ENCODE assay signal across 10 mouse cellular contexts in the genomic region with DNA sequence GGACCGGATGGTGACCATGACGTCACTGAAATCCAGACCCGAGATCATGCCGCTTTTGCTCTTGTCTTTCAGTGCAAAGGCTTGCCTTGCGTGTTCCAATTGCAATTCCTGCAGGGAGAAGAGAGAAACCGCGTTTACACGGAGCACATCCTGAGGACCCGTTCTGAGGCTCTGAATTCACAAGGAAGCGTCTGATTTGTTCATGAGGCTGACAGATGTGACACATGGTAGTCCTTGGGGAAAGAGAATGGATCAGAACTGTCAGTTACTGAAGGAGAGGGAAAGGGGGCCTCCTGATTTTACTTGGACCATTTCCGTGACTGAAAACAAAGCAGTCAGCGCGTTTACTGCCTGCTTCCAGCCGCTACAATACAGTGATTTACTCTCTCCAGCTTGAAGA. TPM values are rescaled to one million over a fixed set of nuclear protein-coding genes. Genes with fewer than 3 reads are reported as not detected.
DNase-seq lines count a peak whose midpoint lies in the region; ATAC-seq lines count a peak whose summit lies in the region.
"Had no signal": no experiment of that assay in that cellular context is flagged by ENCODE, and none has a peak within 500 bp of the region (broad histone marks: within the 10 kb centered on the region; RNA-seq: fewer than 3 reads in every experiment).

No protein-coding gene starts in this region.

- peaks cover 24% of the 10 kb centered on the region; the same call in 1 of the 2 replicates for H3K36me3 ChIP-seq in kidney, embryonic 14.5 days (ENCODE audit: control insufficient read depth, insufficient read depth, low read length)
- peaks cover 31% of the 10 kb centered on the region for H3K36me3 ChIP-seq in limb, embryonic 10.5 days

- 46% methylated on average over 14 of the region's 14 CpGs for WGBS in kidney, embryonic 14.5 days
- WGBS in limb, embryonic 10.5 days, result 69% methylated on average over 14 of the region's 14 CpGs

- intact Hi-C loops in left cerebral cortex, postnatal 36 days (cut with DNase I), result no loop called here

- DNase-seq in kidney, adult 9 months, result no peak
- DNase-seq in retina, postnatal 1 day, result peak; percentile 10
- no peak for DNase-seq in retina, embryonic 14.5 days (ENCODE audit: low spot score)
- no peak for DNase-seq in limb, embryonic 10.5 days (ENCODE audit: low spot score)
- DNase-seq in left cerebral cortex, postnatal 36 days (ENCODE audit: low spot score in 2 of 2), result no peak
- DNase-seq in adrenal gland, adult 8-10 months, result no peak
- DNase-seq: thymus, postnatal 4 days had no signal

- peak overlapping the region; percentile 8; the same call in 1 of the 2 replicates for H3K4me2 ChIP-seq in kidney, embryonic 14.5 days (replicated peaks; ENCODE audit: low read depth, low read length)
- H3K4me2 ChIP-seq: midbrain, embryonic 12.5 days had no signal

- no peak overlapping the region for H3K27ac ChIP-seq in kidney, embryonic 14.5 days (ENCODE audit: low read depth, low read length)
- 0 out of 2 replicates have a peak overlapping the region, but pooled peaks have one; percentile 40 for H3K27ac ChIP-seq in limb, embryonic 10.5 days
- H3K27ac ChIP-seq: midbrain, embryonic 12.5 days had no signal

- peak overlapping the region; percentile 13; the same call in 1 of the 2 replicates for H3K4me3 ChIP-seq in kidney, embryonic 14.5 days (ENCODE audit: low read length)
- no peak overlapping the region for H3K4me3 ChIP-seq in limb, embryonic 10.5 days
- H3K4me3 ChIP-seq: midbrain, embryonic 12.5 days had no signal

- H3K9ac ChIP-seq in kidney, embryonic 14.5 days (ENCODE audit: low read depth, low read length), result no peak overlapping the region
- H3K9ac ChIP-seq: midbrain, embryonic 12.5 days had no signal

- ATAC-seq in kidney, embryonic 14.5 days (ENCODE audit: low FRiP score, low TSS enrichment), result no peak
- ATAC-seq: forebrain, embryonic 16.5 days had no signal

- H3K9me3 ChIP-seq in kidney, embryonic 14.5 days (ENCODE audit: control insufficient read depth, low read length), result no peaks in the 10 kb centered on the region; the same call in 1 of the 2 replicates
- no peaks in the 10 kb centered on the region for H3K9me3 ChIP-seq in limb, embryonic 10.5 days (replicated peaks)

- no peaks in the 10 kb centered on the region for H3K4me1 ChIP-seq in kidney, embryonic 14.5 days (ENCODE audit: control insufficient read depth, insufficient read depth, low read length)
- peaks cover 23% of the 10 kb centered on the region; the same call in 1 of the 2 replicates for H3K4me1 ChIP-seq in limb, embryonic 10.5 days
- H3K4me1 ChIP-seq: midbrain, embryonic 12.5 days had no signal

- no peaks in the 10 kb centered on the region for H3K27me3 ChIP-seq in kidney, embryonic 14.5 days (ENCODE audit: control insufficient read depth, insufficient read depth, low read length)
- H3K27me3 ChIP-seq in limb, embryonic 10.5 days (ENCODE audit: low read depth, poor library complexity, severe bottlenecking), result no peaks in the 10 kb centered on the region
- H3K27me3 ChIP-seq: midbrain, embryonic 12.5 days had no signal

RNA-seq across cellular contexts. Expression of gene Slc25a12, which starts 52.5 kb away (rescaled TPM):
- 29.8 and 41.6 TPM in 2 replicates for polyA plus RNA-seq in kidney, embryonic 14.5 days (2014; fragmentation: Nextera tagmentation; extraction: Ambion mirVana)
- polyA plus RNA-seq in limb, embryonic 10.5 days (2016; fragmentation: Nextera tagmentation; extraction: Ambion mirVana), result 26.1 and 29.6 TPM in 2 replicates
- total RNA-seq in left cerebral cortex, postnatal 36 days (2021), result 100 to 1,000 TPM; 159 to 163 TPM
- total RNA-seq in adrenal gland, adult 8-10 months (2022), result 100 to 1,000 TPM in 3 of 4 experiments, 10 to 100 TPM in 1; 95.3 to 120 (median 107) TPM
